Mouse (Mus musculus) T-helper 2 cell (primary cell): ENCODE results near the gene Apela.
"Not testable (repeated sequence)": the region's sequence is repeated elsewhere in the genome, so short reads cannot be mapped to it uniquely, and the experiment has no call there.

Experiments
- in situ Hi-C: fragments of 300-600 bp; cut with MboI, MseI; formaldehyde crosslinking; loops from one replicate; pipeline ENCODE4 v1.15.1; 2025; ENCODE audit warnings: high pct_unique_total_duplicates

Gene Apela

DNA sequence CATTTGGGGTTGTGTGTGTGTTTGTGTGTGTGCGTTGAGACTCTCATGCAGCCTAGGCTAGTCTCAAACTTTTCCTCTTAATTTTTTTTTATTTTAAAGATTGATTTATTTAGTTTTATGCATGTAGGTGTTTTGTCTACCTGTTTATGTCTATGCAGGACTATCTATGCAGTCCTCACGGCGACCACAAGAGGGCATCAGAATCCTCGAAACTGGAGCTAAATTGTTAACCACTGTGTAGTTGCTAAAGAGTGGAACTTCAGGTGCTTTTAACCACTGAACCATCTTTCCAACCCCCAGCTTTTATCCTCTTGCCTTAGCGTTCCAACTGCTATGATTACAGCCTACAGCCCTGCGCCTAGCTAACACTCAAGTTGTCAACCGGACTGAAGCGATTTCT, 14.7 kb downstream of the Apela start:
- in situ Hi-C loops = no loop called here

DNA sequence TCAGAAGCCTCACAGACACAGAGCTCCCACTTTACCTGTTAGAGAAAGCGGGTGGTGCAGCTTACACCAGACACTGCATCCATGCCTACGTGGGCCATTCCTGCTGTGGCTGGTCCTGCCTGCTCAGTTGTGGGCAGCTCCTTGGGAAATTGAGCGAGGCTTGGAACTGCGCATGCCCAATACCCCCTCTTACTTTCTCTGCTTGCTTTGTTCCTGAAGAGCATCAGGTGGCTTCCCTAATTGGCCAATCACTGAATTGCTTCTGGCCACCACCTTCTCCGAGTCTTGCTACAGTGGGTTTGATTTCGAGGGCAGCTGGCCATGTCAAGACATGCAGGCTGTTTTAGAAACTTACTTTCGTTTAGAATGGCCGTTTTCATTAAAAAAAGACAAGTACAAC, 18.7 kb downstream of the Apela start, which contains the start of the genes Trim61 and Trim60:
Trim61 (minus strand) TSS at position 101 of the 400 bp plus-strand sequence.
Trim60 (minus strand) TSS at position 162 of the 400 bp plus-strand sequence.
- in situ Hi-C loops = no loop called here

DNA sequence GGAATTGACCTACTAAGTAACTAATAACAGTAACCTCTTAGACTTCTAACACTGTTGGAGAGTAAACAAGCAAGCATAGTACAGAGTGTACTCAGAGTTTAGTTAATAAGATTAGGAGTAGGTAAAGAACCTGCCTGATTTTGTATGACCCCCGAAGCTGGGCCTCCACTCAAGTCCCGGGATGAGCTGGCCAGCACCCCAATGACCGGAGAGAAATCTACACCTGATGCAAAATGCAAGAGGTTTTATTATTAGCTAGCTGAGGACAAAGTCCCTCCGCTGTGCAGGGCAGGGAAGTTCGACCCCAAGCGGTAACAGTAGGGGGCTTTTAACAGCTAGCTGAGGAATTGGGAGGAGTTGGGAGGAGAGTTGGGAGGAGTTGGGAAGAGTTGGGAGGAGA, 29.5 kb downstream of the Apela start:
- in situ Hi-C loops = not testable (repeated sequence)

DNA sequence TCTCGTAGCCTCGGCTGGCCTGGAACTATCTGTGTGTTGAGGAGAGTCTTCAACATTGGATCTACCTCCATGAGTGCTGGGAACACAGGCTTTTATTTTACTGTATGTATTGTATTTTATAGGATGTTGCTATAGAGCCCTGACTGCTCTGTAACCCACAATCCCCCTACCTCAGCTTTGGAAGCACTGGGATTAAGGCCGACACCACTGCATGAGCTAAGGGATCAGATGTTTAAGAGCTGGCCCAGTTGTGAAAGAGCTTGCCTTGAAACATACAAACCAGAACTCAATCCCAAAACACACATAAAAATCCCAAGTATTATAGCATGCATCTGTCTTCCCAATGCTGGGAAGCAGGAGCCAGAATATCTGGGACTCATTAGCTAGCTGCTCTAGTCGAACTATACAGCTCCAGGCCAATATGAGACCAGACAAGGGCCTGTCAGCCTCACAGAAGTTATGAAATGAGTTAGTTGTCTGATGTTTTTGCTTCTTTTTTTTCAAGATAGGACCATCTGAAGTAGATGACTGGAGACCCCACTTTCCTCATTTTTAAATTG, 38.2 kb downstream of the Apela start:
- in situ Hi-C loops = no loop called here

DNA sequence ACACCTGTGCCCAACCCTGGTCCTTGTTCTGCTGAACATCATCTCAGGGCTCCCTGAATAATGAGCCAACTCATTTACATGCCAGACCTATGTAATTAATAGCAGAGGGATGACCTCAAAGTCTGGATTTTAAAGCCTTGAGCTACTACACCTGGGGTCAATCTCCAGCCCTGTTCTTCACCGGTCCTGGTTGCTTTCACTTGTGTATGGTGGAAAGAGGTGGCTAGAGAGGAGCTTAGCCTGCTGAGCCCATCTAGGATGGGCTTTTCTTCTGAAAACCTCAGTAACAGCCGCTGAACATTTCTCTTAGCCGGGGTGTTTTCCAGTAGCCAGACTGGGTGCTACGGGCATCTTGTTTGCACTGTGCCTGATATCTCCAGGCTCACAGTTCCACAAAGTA, 49.4 kb downstream of the Apela start, which contains the start of gene Trim75:
Trim75 (minus strand) TSS at position 101 of the 400 bp plus-strand sequence.
- in situ Hi-C loops = no loop called here

DNA sequence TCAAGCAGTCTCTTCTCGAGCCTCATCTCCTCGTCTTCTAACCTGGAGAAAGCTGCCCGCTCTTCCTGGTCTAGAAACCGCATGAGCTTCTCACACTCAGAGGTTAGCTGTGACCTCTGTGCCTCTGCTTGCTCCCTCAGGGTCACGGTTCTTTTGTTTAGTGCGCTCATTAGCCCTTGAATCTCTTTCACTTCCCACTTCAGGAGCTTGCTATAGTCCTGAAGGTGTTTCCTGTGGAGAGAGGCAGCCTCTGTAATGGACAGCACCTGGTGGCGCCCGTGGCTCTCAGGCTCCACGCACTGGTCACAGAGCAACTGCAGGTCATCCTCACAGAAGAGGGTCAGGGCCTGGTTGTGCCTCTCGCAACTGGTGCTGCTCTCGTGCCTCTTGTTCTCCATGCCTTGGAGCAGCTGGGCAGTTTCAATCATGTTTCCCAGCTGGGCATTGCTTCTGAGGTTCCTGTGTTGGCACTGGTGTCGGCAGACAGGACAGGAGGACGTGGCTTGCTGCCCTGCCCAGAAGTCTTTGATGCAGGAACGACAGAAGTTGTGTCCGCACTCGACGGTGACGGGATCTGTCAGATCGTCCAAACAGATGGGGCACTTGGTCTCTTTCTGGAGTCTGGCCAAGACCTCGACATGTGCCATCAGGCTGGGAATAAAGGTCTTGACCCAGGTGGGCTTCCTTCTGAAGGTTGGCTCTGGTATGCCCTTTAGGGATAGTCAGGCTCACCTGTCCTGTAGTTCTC, 53.8 kb downstream of the Apela start:
- in situ Hi-C loops = no loop called here
